Mouse (Mus musculus) E14TG2a.4 (cell line): Measurements from ENCODE around the gene Auh.

Experiments used
- H3K27me3 ChIP-seq: 2 replicates; pipeline ENCODE4 v1.6.1; 2014; ENCODE audit warnings: low read length, control low read depth; ENCODE audit not compliant: insufficient read depth
- H3K36me3 ChIP-seq: 2 replicates; pipeline ENCODE4 v1.6.1; 2014; ENCODE audit warnings: low read length, control low read depth; ENCODE audit not compliant: insufficient read depth
- H3K4me1 ChIP-seq: replicated peaks from 2 replicates; pipeline ENCODE4 v1.6.1; 2014; ENCODE audit warnings: low read depth, low read length, control low read depth
- H3K4me3 ChIP-seq: replicated peaks from 2 replicates; pipeline ENCODE4 v1.5.1; 2014; ENCODE audit warnings: mild to moderate bottlenecking, low read length
- H3K9me3 ChIP-seq: 2 replicates; pipeline ENCODE4 v1.6.1; 2014; ENCODE audit warnings: low read length, control low read depth
- CTCF ChIP-seq: conservative IDR thresholded peaks from 2 replicates; pipeline ENCODE4 v1.5.1; 2014; ENCODE audit warnings: low read length
- NANOG ChIP-seq: IDR thresholded peaks from 2 replicates; pipeline ENCODE4 v1.6.1; 2014; ENCODE audit warnings: borderline replicate concordance, low read length, mixed read lengths
- POU5F1 ChIP-seq: IDR thresholded peaks from 2 replicates; pipeline ENCODE4 v1.6.1; 2014; ENCODE audit warnings: low read length, borderline replicate concordance

Auh gene

DNA sequence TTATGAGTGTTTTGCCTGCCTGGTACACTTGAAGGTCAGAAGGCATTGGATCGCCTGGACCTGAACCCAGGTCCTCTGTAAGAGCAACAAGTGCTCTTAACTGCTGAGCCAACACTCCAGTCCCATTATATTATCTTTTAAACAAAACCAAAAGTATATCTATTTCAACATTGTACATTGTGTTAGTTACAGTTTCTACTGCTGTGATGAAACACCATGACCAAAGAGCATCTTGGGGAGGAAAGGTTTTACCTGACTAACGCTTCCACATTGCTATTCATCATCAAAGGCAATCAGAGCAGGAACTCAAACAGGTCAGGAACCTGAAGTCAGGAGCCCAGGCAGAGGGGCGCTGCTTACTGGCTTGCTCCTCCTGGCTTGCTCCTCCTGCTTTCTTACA, 43.1 kb upstream of the Auh start:
- TF ChIP-seq POU5F1 (no peak), NANOG (no peak), CTCF (no peak)
- H3K4me3 ChIP-seq = no peak overlapping the region
- H3K9me3 ChIP-seq = no peaks in the 10 kb centered on the region
- H3K27me3 ChIP-seq = peaks cover 46% of the 10 kb centered on the region
- H3K4me1 ChIP-seq = peaks cover 16% of the 10 kb centered on the region
- no peaks in the 10 kb centered on the region for H3K36me3 ChIP-seq

DNA sequence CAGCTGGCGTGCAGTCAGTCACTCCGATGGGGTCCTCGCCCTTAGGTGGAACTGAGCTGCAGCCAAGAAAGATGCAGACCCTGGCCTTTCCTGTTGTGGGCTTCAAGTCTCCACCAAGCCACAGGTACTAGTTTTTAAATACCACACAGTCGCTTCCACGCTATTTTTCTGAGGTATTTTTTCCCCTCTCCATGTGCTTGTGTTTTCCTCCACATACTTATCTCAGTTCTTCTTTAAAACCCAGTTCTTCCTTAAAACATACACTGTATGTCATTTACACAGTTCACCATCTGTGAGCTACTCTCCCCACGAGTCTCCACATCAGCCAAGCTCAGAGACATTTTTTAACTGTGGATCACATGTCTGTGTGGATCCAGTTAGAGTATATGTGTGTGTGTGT, 41.4 kb upstream of the Auh start:
- TF ChIP-seq NANOG (no peak), POU5F1 (no peak), CTCF (no peak)
- peaks cover 37% of the 10 kb centered on the region for H3K27me3 ChIP-seq
- H3K4me1 ChIP-seq = peaks cover 19% of the 10 kb centered on the region
- H3K4me3 ChIP-seq = no peak overlapping the region
- H3K36me3 ChIP-seq = no peaks in the 10 kb centered on the region
- no peaks in the 10 kb centered on the region for H3K9me3 ChIP-seq

GRCm38 (mm10) chr13:52962922-52963321, 33.4 kb upstream of the Auh start:
- H3K36me3 ChIP-seq = no peaks in the 10 kb centered on the region
- peaks cover 8% of the 10 kb centered on the region for H3K4me1 ChIP-seq
- no peak overlapping the region for H3K4me3 ChIP-seq
- H3K9me3 ChIP-seq = 0 out of 2 replicates have a peak, but pooled peaks cover 3% of the 10 kb centered on the region
- peaks cover 15% of the 10 kb centered on the region for H3K27me3 ChIP-seq
- TF ChIP-seq POU5F1 (no peak), NANOG (no peak), CTCF (no peak)

DNA sequence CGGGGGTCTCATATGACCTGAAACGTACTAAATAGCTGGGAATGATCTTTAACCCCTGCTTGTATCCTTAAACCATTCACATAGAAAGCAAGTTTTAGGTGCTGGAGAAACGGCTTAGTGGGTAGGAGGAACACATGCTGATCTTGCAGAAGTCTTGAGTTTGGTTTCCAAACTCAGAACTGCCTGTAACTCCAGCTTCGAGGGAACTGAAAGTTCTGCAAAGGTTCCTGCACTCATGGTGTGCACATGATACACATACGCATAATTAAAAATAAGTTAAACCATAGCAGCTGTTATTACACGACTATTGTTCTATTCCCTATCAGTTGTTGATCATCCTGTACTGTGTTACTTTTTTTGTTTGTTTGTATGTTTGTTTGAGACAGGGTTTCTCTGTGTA, 32.9 kb upstream of the Auh start:
- Histone ChIP-seq H3K4me3 (no peak overlapping the region), H3K27me3 (peaks cover 9% of the 10 kb centered on the region), H3K4me1 (peaks cover 2% of the 10 kb centered on the region), H3K36me3 (no peaks in the 10 kb centered on the region), H3K9me3 (0 out of 2 replicates have a peak, but pooled peaks cover 3% of the 10 kb centered on the region)
- no peak for TF ChIP-seq NANOG
- TF ChIP-seq CTCF = no peak
- TF ChIP-seq POU5F1 = no peak

DNA sequence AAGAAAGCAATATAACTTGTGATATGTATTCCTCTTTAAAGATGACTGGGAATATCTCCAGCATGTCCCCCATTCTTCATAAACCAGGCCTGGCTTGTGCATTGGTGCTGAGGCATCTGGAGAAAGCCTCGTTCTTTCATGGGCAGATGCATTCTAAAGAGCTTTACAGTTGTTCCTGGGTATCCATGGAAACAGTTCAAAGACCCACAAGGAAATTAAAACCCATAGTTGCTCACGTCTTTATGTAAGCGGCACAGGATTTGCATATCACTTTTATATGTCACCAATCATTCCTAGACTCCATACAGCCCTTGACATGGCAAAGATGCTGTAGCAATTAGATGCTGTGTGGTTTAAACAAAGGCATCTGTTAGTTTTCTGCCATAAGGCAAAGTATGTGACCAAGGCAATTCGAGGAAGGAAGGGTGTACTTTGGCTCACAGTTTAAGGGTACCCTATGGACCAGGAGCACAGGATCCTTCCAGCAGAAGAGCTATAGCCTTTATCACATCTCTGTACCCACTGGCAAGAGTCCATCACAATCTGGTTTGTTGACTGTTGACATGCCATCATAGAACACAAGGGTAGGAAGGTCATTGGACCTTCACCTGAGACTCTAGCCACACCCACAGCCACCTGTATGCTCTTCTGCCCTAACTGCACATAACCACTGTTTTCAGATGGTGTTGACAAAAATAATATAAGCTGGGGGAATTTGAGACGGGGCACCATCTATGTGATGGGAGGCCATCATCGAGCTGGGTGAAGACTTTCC, 24.5 kb upstream of the Auh start:
- no peak for TF ChIP-seq NANOG
- TF ChIP-seq CTCF = no peak
- no peak for TF ChIP-seq POU5F1
- Histone ChIP-seq H3K4me1 (peaks cover 22% of the 10 kb centered on the region), H3K4me3 (no peak overlapping the region), H3K9me3 (0 out of 2 replicates have a peak, but pooled peaks cover 3% of the 10 kb centered on the region), H3K27me3 (no peaks in the 10 kb centered on the region), H3K36me3 (no peaks in the 10 kb centered on the region)

GRCm38 (mm10) chr13:52949211-52949610, 19.7 kb upstream of the Auh start:
- no peak overlapping the region for H3K4me3 ChIP-seq
- H3K36me3 ChIP-seq = no peaks in the 10 kb centered on the region
- H3K4me1 ChIP-seq = peaks cover 30% of the 10 kb centered on the region
- H3K9me3 ChIP-seq = peaks cover 7% of the 10 kb centered on the region
- no peak for TF ChIP-seq CTCF
- TF ChIP-seq POU5F1 = peak; percentile 81
- peak; percentile 77; the same call in 1 of the 2 replicates for TF ChIP-seq NANOG
- no peaks in the 10 kb centered on the region for H3K27me3 ChIP-seq

DNA sequence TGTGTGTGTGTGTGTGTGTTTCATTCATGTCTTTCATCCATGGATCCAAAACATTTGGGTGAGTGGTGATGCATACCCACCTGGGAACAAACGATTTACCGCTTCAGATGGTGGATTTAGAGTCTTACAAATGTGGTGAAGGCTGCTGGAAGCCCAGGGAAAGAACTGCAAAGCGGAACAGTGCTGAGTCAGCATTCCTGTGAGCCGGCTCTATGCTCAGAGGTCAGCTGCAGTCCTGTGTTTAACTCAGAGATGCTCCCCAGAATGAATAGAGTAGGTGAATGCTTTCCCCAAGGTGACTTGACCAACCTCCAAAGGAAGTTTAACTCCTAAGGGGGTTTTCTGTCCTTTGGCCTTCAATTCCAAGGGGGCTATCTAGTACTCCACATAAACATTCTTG, 18.1 kb upstream of the Auh start:
- H3K4me3 ChIP-seq = no peak overlapping the region
- H3K9me3 ChIP-seq = peaks cover 17% of the 10 kb centered on the region
- H3K27me3 ChIP-seq = no peaks in the 10 kb centered on the region
- H3K36me3 ChIP-seq = no peaks in the 10 kb centered on the region
- TF ChIP-seq NANOG (no peak), POU5F1 (no peak), CTCF (no peak)
- H3K4me1 ChIP-seq = peaks cover 18% of the 10 kb centered on the region

GRCm38 (mm10) chr13:52945769-52946168, 16.3 kb upstream of the Auh start:
- H3K27me3 ChIP-seq = no peaks in the 10 kb centered on the region
- no peaks in the 10 kb centered on the region for H3K36me3 ChIP-seq
- no peak for TF ChIP-seq CTCF
- TF ChIP-seq POU5F1 = no peak
- no peak for TF ChIP-seq NANOG
- peaks cover 22% of the 10 kb centered on the region for H3K4me1 ChIP-seq
- peaks cover 23% of the 10 kb centered on the region for H3K9me3 ChIP-seq
- H3K4me3 ChIP-seq = no peak overlapping the region

DNA sequence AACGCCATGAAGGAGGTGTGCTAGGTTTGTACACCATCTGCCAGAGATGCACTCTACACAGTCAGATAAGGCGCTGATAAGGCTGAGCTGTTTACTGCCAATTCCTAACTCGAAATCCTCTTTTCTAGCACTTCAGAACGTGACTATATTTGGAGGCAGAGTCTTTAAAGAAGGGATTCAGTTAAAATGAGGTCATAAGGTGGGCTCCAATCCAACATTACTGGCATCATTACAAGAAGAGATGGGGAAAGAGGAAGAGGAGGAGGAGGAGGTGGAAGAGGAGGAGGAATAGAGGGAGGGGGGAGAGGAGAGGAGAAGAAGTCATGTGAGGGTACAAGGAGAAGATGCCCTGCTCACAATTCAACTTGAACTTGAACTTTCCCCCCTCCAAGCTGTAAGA, 14.6 kb upstream of the Auh start:
- Histone ChIP-seq H3K4me1 (peaks cover 18% of the 10 kb centered on the region; the same call in 1 of the 2 replicates), H3K9me3 (peaks cover 23% of the 10 kb centered on the region), H3K36me3 (no peaks in the 10 kb centered on the region), H3K4me3 (no peak overlapping the region), H3K27me3 (no peaks in the 10 kb centered on the region)
- TF ChIP-seq NANOG (no peak), POU5F1 (no peak), CTCF (no peak)
